Comparison of ENCODE assay signal across 19 mouse cellular contexts in genomic region chr15:84995041-84995440, GRCm38 (mm10). TPM values are rescaled to one million over a fixed set of nuclear protein-coding genes. Genes with fewer than 3 reads are reported as not detected.
DNase-seq lines count a peak whose midpoint lies in the region; ATAC-seq and TF ChIP-seq lines count a peak whose summit lies in the region.
"Had no signal": no experiment of that assay in that cellular context is flagged by ENCODE, and none has a peak within 500 bp of the region (broad histone marks: within the 10 kb centered on the region; RNA-seq: fewer than 3 reads in every experiment).

No protein-coding gene starts in this region.

- H3K9me3 ChIP-seq in liver, postnatal 0 days (ENCODE audit: low read length) = no peaks in the 10 kb centered on the region
- no peaks in the 10 kb centered on the region for H3K9me3 ChIP-seq in liver, embryonic 11.5 days (ENCODE audit: control insufficient read depth, low read length)
- no peaks in the 10 kb centered on the region for H3K9me3 ChIP-seq in MEL (replicated peaks; ENCODE audit: insufficient read depth, low read length)
- no peaks in the 10 kb centered on the region for H3K9me3 ChIP-seq in stomach, embryonic 15.5 days
- H3K9me3 ChIP-seq: heart, embryonic 15.5 days; midbrain, embryonic 13.5 days had no signal

- TF ChIP-seq EP300 in liver, postnatal 0 days (IDR thresholded peaks at IDR 0.05; ENCODE audit: low read depth) = no peak
- no peak for TF ChIP-seq EP300 in MEL (IDR thresholded peaks at IDR 0.05; ENCODE audit: low read depth in 1 of 2, low read length in 2 of 2)

- no peak for ATAC-seq in liver, postnatal 0 days
- ATAC-seq in liver, embryonic 11.5 days (replicated peaks; ENCODE audit: low FRiP score) = no peak
- ATAC-seq in common myeloid progenitor, adult 5-6 weeks (replicated peaks; ENCODE audit: low read depth, poor library complexity, severe bottlenecking) = peak; percentile 53
- ATAC-seq in stomach, embryonic 15.5 days (ENCODE audit: insufficient read depth, low FRiP score, low read depth) = no peak
- ATAC-seq in erythroid progenitor cell, adult 5-6 weeks (replicated peaks; ENCODE audit: low FRiP score, poor library complexity, severe bottlenecking) = no peak
- ATAC-seq: forebrain, postnatal 0 days; midbrain, embryonic 13.5 days had no signal

- no peaks in the 10 kb centered on the region for H3K27me3 ChIP-seq in liver, postnatal 0 days (ENCODE audit: insufficient read depth, low read length)
- no peaks in the 10 kb centered on the region for H3K27me3 ChIP-seq in liver, embryonic 11.5 days (replicated peaks; ENCODE audit: control insufficient read depth, insufficient read depth, low read length)
- H3K27me3 ChIP-seq in MEL (ENCODE audit: control insufficient read depth in 1 of 2, insufficient read depth in 2 of 2, low read length in 2 of 2) = no peaks in the 10 kb centered on the region
- H3K27me3 ChIP-seq in stomach, embryonic 15.5 days (replicated peaks) = no peaks in the 10 kb centered on the region
- H3K27me3 ChIP-seq: heart, embryonic 15.5 days had no signal

- H3K4me1 ChIP-seq in liver, postnatal 0 days (ENCODE audit: insufficient read depth) = peaks cover 6% of the 10 kb centered on the region
- no peaks in the 10 kb centered on the region for H3K4me1 ChIP-seq in liver, embryonic 11.5 days (replicated peaks; ENCODE audit: control insufficient read depth, insufficient read depth, low read length)
- H3K4me1 ChIP-seq in MEL (ENCODE audit: control insufficient read depth in 1 of 2, insufficient read depth in 2 of 2, low read length in 2 of 2) = peaks cover 0 to 8% of the 10 kb centered on the region in 2 experiments; a peak in 3 of 4 replicates
- H3K4me1 ChIP-seq in stomach, embryonic 15.5 days = no peaks in the 10 kb centered on the region
- H3K4me1 ChIP-seq: midbrain, embryonic 13.5 days had no signal

- H3K9ac ChIP-seq in liver, postnatal 0 days (replicated peaks) = no peak overlapping the region
- no peak overlapping the region for H3K9ac ChIP-seq in liver, embryonic 11.5 days (ENCODE audit: low read depth, low read length)
- H3K9ac ChIP-seq in MEL (ENCODE audit: control insufficient read depth, low read depth, low read length, poor library complexity, severe bottlenecking) = no peak overlapping the region
- no peak overlapping the region for H3K9ac ChIP-seq in stomach, embryonic 15.5 days
- H3K9ac ChIP-seq: forebrain, postnatal 0 days; heart, embryonic 15.5 days; lung, embryonic 14.5 days; midbrain, embryonic 13.5 days had no signal

- no peaks in the 10 kb centered on the region for H3K36me3 ChIP-seq in liver, postnatal 0 days (replicated peaks; ENCODE audit: insufficient read depth, low read length)
- no peaks in the 10 kb centered on the region for H3K36me3 ChIP-seq in liver, embryonic 11.5 days (ENCODE audit: control insufficient read depth, insufficient read depth, low read length)
- peaks cover 0 to 2% of the 10 kb centered on the region in 2 experiments; a peak in 1 of 4 replicates for H3K36me3 ChIP-seq in MEL (ENCODE audit: control insufficient read depth in 1 of 2, insufficient read depth in 2 of 2, low read length in 2 of 2)
- H3K36me3 ChIP-seq in stomach, embryonic 15.5 days = no peaks in the 10 kb centered on the region
- H3K36me3 ChIP-seq: heart, embryonic 15.5 days; midbrain, embryonic 13.5 days had no signal

- H3K79me2 ChIP-seq in MEL (ENCODE audit: control insufficient read depth, insufficient read depth, low read length, poor library complexity) = no peaks in the 10 kb centered on the region

- H3K4me2 ChIP-seq in liver, postnatal 0 days (ENCODE audit: low read depth, low read length) = peak overlapping the region; percentile 36
- H3K4me2 ChIP-seq in liver, embryonic 11.5 days = no peak overlapping the region
- no peak overlapping the region for H3K4me2 ChIP-seq in stomach, embryonic 15.5 days
- H3K4me2 ChIP-seq: heart, embryonic 15.5 days; lung, embryonic 14.5 days; midbrain, embryonic 13.5 days had no signal

- TF ChIP-seq CTCF in liver, postnatal 0 days (IDR thresholded peaks at IDR 0.05; ENCODE audit: low read depth) = no peak
- TF ChIP-seq CTCF in MEL (IDR thresholded peaks at IDR 0.05 in 2 of 3, conservative IDR thresholded peaks at IDR 0.05 in 1 of 3; ENCODE audit: control insufficient read depth in 1 of 3, insufficient read depth in 1 of 3, low read depth in 2 of 3, low read length in 3 of 3, poor library complexity in 1 of 3, severe bottlenecking in 1 of 3) = no peak

- no peak overlapping the region for H3K4me3 ChIP-seq in liver, postnatal 0 days (ENCODE audit: low read depth, low read length)
- H3K4me3 ChIP-seq in liver, embryonic 11.5 days (ENCODE audit: low read depth, low read length) = no peak overlapping the region
- no peak overlapping the region for H3K4me3 ChIP-seq in MEL (ENCODE audit: control insufficient read depth in 1 of 2, insufficient read depth in 1 of 2, low read depth in 2 of 2, low read length in 2 of 2)
- H3K4me3 ChIP-seq in stomach, embryonic 15.5 days (replicated peaks) = no peak overlapping the region
- H3K4me3 ChIP-seq: heart, embryonic 15.5 days; midbrain, embryonic 13.5 days had no signal

- TF ChIP-seq RAD21 in MEL (IDR thresholded peaks at IDR 0.05; ENCODE audit: low read depth, low read length) = no peak

- H3K27ac ChIP-seq in liver, postnatal 0 days (ENCODE audit: low read depth) = peak overlapping the region; percentile 52
- H3K27ac ChIP-seq in liver, embryonic 11.5 days (ENCODE audit: low read depth, low read length) = no peak overlapping the region
- no peak overlapping the region for H3K27ac ChIP-seq in MEL (ENCODE audit: control insufficient read depth, low read depth, low read length)
- H3K27ac ChIP-seq in stomach, embryonic 15.5 days = peak overlapping the region; percentile 57; the same call in 1 of the 2 replicates
- H3K27ac ChIP-seq: heart, embryonic 15.5 days; midbrain, embryonic 13.5 days had no signal

- no peak for TF ChIP-seq POLR2A in MEL (IDR thresholded peaks at IDR 0.05; ENCODE audit: control insufficient read depth in 1 of 2, insufficient read depth in 1 of 2, low read depth in 1 of 2, low read length in 2 of 2, poor library complexity in 1 of 2)

- 25% methylated on average over 6 of the region's 6 CpGs for WGBS in liver, postnatal 0 days (ENCODE audit: insufficient replicate concordance)
- WGBS in liver, embryonic 11.5 days = 24% methylated on average over 6 of the region's 6 CpGs
- WGBS in stomach, embryonic 15.5 days = 31% methylated on average over 6 of the region's 6 CpGs

- no peak for DNase-seq in liver, postnatal 0 days
- no peak for DNase-seq in liver, embryonic 11.5 days (ENCODE audit: low spot score)
- DNase-seq in MEL (ENCODE audit: low read depth, low spot score) = peak; percentile 49
- DNase-seq in embryo, embryonic 9.5 days (ENCODE audit: extremely low spot score) = no peak
- DNase-seq: adrenal gland, postnatal 25 days; embryo, embryonic 11 days; forebrain, postnatal 0 days; kidney, postnatal 10 days; layer of hippocampus, postnatal 36 days; lung, embryonic 14.5 days had no signal

TF ChIP-seq in MEL, 35 proteins besides CTCF, POLR2A, EP300 and RAD21:
- TF ChIP-seq ELF1 (IDR thresholded peaks at IDR 0.05; ENCODE audit: low read depth, low read length) (no peak), TBP (IDR thresholded peaks at IDR 0.05; ENCODE audit: low read depth, low read length) (no peak), MXI1 (IDR thresholded peaks at IDR 0.05; ENCODE audit: low read depth, low read length) (no peak), JUND (IDR thresholded peaks at IDR 0.05; ENCODE audit: low read depth, low read length) (no peak), CHD1 (IDR thresholded peaks at IDR 0.05; ENCODE audit: low read depth, low read length) (no peak), NELFE (IDR thresholded peaks at IDR 0.05; ENCODE audit: low read depth, low read length) (no peak)

RNA-seq across cellular contexts. Expression of gene 5031439G07Rik, which starts 6.7 kb away (rescaled TPM):
- polyA plus RNA-seq in liver, postnatal 0 days (2015; fragmentation: Nextera tagmentation; extraction: Ambion mirVana) = 4.0 and 5.0 TPM in 2 replicates
- polyA plus RNA-seq in liver, embryonic 11.5 days (2014; fragmentation: Nextera tagmentation; extraction: Ambion mirVana) = 4.6 and 5.5 TPM in 2 replicates
- 16.7 and 19.6 TPM in 2 replicates for total RNA-seq in MEL (2012; rRNA removed)
- 10 to 100 TPM in 1 of 2 experiments, not detected in 1; 61.0 TPM for polyA plus RNA-seq in MEL (2012; ENCODE audit: insufficient read depth in 1 of 2, insufficient read length in 2 of 2, low read depth in 1 of 2, low replicate concordance in 2 of 2, missing spikeins in 1 of 2)
- total RNA-seq in common myeloid progenitor, adult 5-6 weeks (2017) = 8.3 and 13.3 TPM in 2 replicates
- polyA plus RNA-seq in stomach, embryonic 15.5 days (2015; fragmentation: Nextera tagmentation; extraction: Ambion mirVana) = 13.7 and 16.2 TPM in 2 replicates
- 5.0 and 5.4 TPM in 2 replicates for total RNA-seq in erythroid progenitor cell, adult 5-6 weeks (2015; ENCODE audit: low replicate concordance)
- total RNA-seq in erythroid progenitor cell, adult 5-6 weeks (2017; ENCODE audit: low replicate concordance) = 3.2 and 8.9 TPM in 2 replicates

RNA-seq across cellular contexts. Expression of gene Upk3a, which starts 21.9 kb away (rescaled TPM):
- polyA plus RNA-seq in liver, postnatal 0 days (2015; fragmentation: Nextera tagmentation; extraction: Ambion mirVana) = not detected in 2 replicates
- polyA plus RNA-seq in liver, embryonic 11.5 days (2014; fragmentation: Nextera tagmentation; extraction: Ambion mirVana) = not detected in 2 replicates
- total RNA-seq in MEL (2012; rRNA removed) = not detected in 2 replicates
- polyA plus RNA-seq in MEL (2012; ENCODE audit: insufficient read depth in 1 of 2, insufficient read length in 2 of 2, low read depth in 1 of 2, low replicate concordance in 2 of 2, missing spikeins in 1 of 2) = not detected
- total RNA-seq in common myeloid progenitor, adult 5-6 weeks (2017) = not detected in 2 replicates
- 6.8 and 8.6 TPM in 2 replicates for polyA plus RNA-seq in stomach, embryonic 15.5 days (2015; fragmentation: Nextera tagmentation; extraction: Ambion mirVana)
- total RNA-seq in erythroid progenitor cell, adult 5-6 weeks (2015; ENCODE audit: low replicate concordance) = not detected in 2 replicates
- total RNA-seq in erythroid progenitor cell, adult 5-6 weeks (2017; ENCODE audit: low replicate concordance) = not detected in 2 replicates
- total RNA-seq: adrenal gland, postnatal 25 days; gastrocnemius, postnatal 4 days; layer of hippocampus, postnatal 36 days had no signal
- polyA plus RNA-seq: hindbrain, embryonic 11.5 days; limb, embryonic 11.5 days; neural tube, embryonic 11.5 days had no signal

RNA-seq across cellular contexts. Expression of gene Fam118a, which starts 33.7 kb away (rescaled TPM):
- 2.9 and 4.2 TPM in 2 replicates for polyA plus RNA-seq in liver, postnatal 0 days (2015; fragmentation: Nextera tagmentation; extraction: Ambion mirVana)
- polyA plus RNA-seq in liver, embryonic 11.5 days (2014; fragmentation: Nextera tagmentation; extraction: Ambion mirVana) = 17.0 and 19.6 TPM in 2 replicates
- total RNA-seq in MEL (2012; rRNA removed) = 11.7 and 13.3 TPM in 2 replicates
- 10 to 100 TPM in 1 of 2 experiments, not detected in 1; 12.9 TPM for polyA plus RNA-seq in MEL (2012; ENCODE audit: insufficient read depth in 1 of 2, insufficient read length in 2 of 2, low read depth in 1 of 2, low replicate concordance in 2 of 2, missing spikeins in 1 of 2)
- 6.5 and 9.0 TPM in 2 replicates for total RNA-seq in common myeloid progenitor, adult 5-6 weeks (2017)
- polyA plus RNA-seq in stomach, embryonic 15.5 days (2015; fragmentation: Nextera tagmentation; extraction: Ambion mirVana) = 29.8 and 30.4 TPM in 2 replicates
- total RNA-seq in erythroid progenitor cell, adult 5-6 weeks (2015; ENCODE audit: low replicate concordance) = 2.2 and 3.8 TPM in 2 replicates
- total RNA-seq in erythroid progenitor cell, adult 5-6 weeks (2017; ENCODE audit: low replicate concordance) = 1.8 and 22.4 TPM in 2 replicates

Comparison
In these comparisons a context has a peak if more than half of its experiments do, and no peak if none do; other contexts are left out.
1. H3K27ac ChIP-seq: peak in liver, postnatal 0 days (single experiment) and stomach, embryonic 15.5 days (single experiment); none in liver, embryonic 11.5 days (single experiment) and MEL (single experiment).